ENCODE assay signal across 8 mouse cellular contexts in genomic region chr17:27325002-27325460, GRCm38 (mm10).
DNase-seq lines count a peak whose midpoint lies in the region; ATAC-seq and TF ChIP-seq lines count a peak whose summit lies in the region.

No protein-coding gene starts in this region.

- ATAC-seq in embryonic facial prominence, embryonic 14.5 days (ENCODE audit: low read depth) = peak; percentile 86
- peak; percentile 39; the same call in 1 of the 2 replicates for ATAC-seq in heart, embryonic 15.5 days (replicated peaks; ENCODE audit: insufficient number of reproducible peaks, insufficient read depth, low FRiP score, low read depth)
- peak; percentile 91 for ATAC-seq in lung, postnatal 0 days

- H3K36me3 ChIP-seq in embryonic facial prominence, embryonic 14.5 days (ENCODE audit: control insufficient read depth, insufficient read depth, low read length) = no peaks in the 10 kb centered on the region
- no peaks in the 10 kb centered on the region for H3K36me3 ChIP-seq in heart, embryonic 15.5 days
- no peaks in the 10 kb centered on the region for H3K36me3 ChIP-seq in lung, postnatal 0 days (ENCODE audit: insufficient read depth, low read length)

- H3K9me3 ChIP-seq in embryonic facial prominence, embryonic 14.5 days (ENCODE audit: control insufficient read depth, low read length) = no peaks in the 10 kb centered on the region
- H3K9me3 ChIP-seq in heart, embryonic 15.5 days (replicated peaks) = no peaks in the 10 kb centered on the region
- no peaks in the 10 kb centered on the region for H3K9me3 ChIP-seq in lung, postnatal 0 days (ENCODE audit: low read length)

- no peak for TF ChIP-seq CTCF in lung, postnatal 0 days (IDR thresholded peaks at IDR 0.05)

- peaks cover 11% of the 10 kb centered on the region; the same call in 1 of the 2 replicates for H3K27me3 ChIP-seq in embryonic facial prominence, embryonic 14.5 days (replicated peaks; ENCODE audit: control insufficient read depth, insufficient read depth, low read length)
- peaks cover 55% of the 10 kb centered on the region for H3K27me3 ChIP-seq in heart, embryonic 15.5 days
- no peaks in the 10 kb centered on the region for H3K27me3 ChIP-seq in lung, postnatal 0 days (replicated peaks; ENCODE audit: insufficient read depth, low read length)

- no peak for TF ChIP-seq EP300 in lung, postnatal 0 days (IDR thresholded peaks at IDR 0.05)

- no peak overlapping the region for H3K9ac ChIP-seq in embryonic facial prominence, embryonic 14.5 days (ENCODE audit: low read depth, low read length)
- no peak overlapping the region for H3K9ac ChIP-seq in heart, embryonic 15.5 days
- H3K9ac ChIP-seq in lung, postnatal 0 days (replicated peaks; ENCODE audit: low read depth) = no peak overlapping the region

- no peaks in the 10 kb centered on the region for H3K4me1 ChIP-seq in embryonic facial prominence, embryonic 14.5 days (ENCODE audit: control insufficient read depth, insufficient read depth, low read length)
- peaks cover 7% of the 10 kb centered on the region for H3K4me1 ChIP-seq in heart, embryonic 15.5 days (replicated peaks)
- no peaks in the 10 kb centered on the region for H3K4me1 ChIP-seq in lung, postnatal 0 days (ENCODE audit: insufficient read depth, low read depth, low read length)

- peak; percentile 57 for DNase-seq in ovary, adult 18-20 months (ENCODE audit: low spot score)
- DNase-seq in ovary, postnatal 10 days (ENCODE audit: low spot score) = no peak
- peak; percentile 91 for DNase-seq in embryonic facial prominence, embryonic 14.5 days (ENCODE audit: low spot score)
- DNase-seq in kidney, postnatal 14 days = peak; percentile 82
- peak; percentile 72 for DNase-seq in lung, postnatal 0 days (ENCODE audit: low spot score)
- DNase-seq in ovary, postnatal 36 days (ENCODE audit: low spot score) = peak; percentile 69
- peak; percentile 61 for DNase-seq in thymus, postnatal 25 days

- WGBS in embryonic facial prominence, embryonic 14.5 days = 14% methylated on average over 13 of the region's 18 CpGs
- WGBS in heart, embryonic 15.5 days = 6% methylated on average over 18 of the region's 18 CpGs
- 11% methylated on average over 18 of the region's 18 CpGs for WGBS in lung, postnatal 0 days

- no peak overlapping the region for H3K27ac ChIP-seq in embryonic facial prominence, embryonic 14.5 days (replicated peaks; ENCODE audit: low read depth, low read length)
- H3K27ac ChIP-seq in heart, embryonic 15.5 days = no peak overlapping the region
- H3K27ac ChIP-seq in lung, postnatal 0 days (ENCODE audit: low read length) = no peak overlapping the region

- H3K4me2 ChIP-seq in embryonic facial prominence, embryonic 14.5 days (ENCODE audit: low read depth, low read length) = peak overlapping the region; percentile 54
- peak overlapping the region; percentile 54 for H3K4me2 ChIP-seq in heart, embryonic 15.5 days
- peak overlapping the region; percentile 41 for H3K4me2 ChIP-seq in lung, postnatal 0 days (replicated peaks; ENCODE audit: low read depth, low read length)

- peak overlapping the region; percentile 29 for H3K4me3 ChIP-seq in embryonic facial prominence, embryonic 14.5 days (ENCODE audit: low read depth, low read length)
- peak overlapping the region; percentile 34 for H3K4me3 ChIP-seq in heart, embryonic 15.5 days
- no peak overlapping the region; the same call in 1 of the 2 replicates for H3K4me3 ChIP-seq in lung, postnatal 0 days (ENCODE audit: low read depth, low read length)

Comparison
In these comparisons a context has a peak if more than half of its experiments do, and no peak if none do; other contexts are left out.
1. ATAC-seq: peak in every context shown above with its lines; median percentile 91 in lung, postnatal 0 days; 86 in embryonic facial prominence, embryonic 14.5 days; 39 in heart, embryonic 15.5 days.